Mouse (Mus musculus) E14TG2a.4 (cell line): ENCODE measurements around the gene Aknad1.

ENCODE experiments used
- CTCF ChIP-seq: conservative IDR thresholded peaks from 2 replicates; pipeline ENCODE4 v1.5.1; 2014; ENCODE audit warnings: low read length
- NANOG ChIP-seq: IDR thresholded peaks from 2 replicates; pipeline ENCODE4 v1.6.1; 2014; ENCODE audit warnings: borderline replicate concordance, low read length, mixed read lengths
- POU5F1 ChIP-seq: IDR thresholded peaks from 2 replicates; pipeline ENCODE4 v1.6.1; 2014; ENCODE audit warnings: low read length, borderline replicate concordance

DNA sequence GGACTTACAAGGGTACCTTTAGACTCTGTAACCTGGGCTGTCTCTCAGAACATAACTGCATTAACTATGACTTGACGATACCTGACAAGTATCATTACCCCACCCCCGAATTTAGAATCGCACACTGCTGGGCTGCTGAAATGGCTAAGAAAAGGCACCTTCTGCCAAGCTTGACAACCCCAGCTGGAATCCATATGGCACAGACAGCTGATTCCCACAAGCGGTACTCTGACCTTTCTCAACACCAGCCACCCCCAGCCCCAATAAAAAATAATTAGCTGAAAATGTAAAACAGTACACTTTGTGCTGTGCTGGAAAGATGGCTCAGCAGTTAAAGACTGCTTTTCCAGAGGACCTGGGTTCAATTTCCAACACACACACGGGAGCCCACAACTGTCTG is 49.8 kb downstream of the Aknad1 start:
- TF ChIP-seq NANOG (no peak), CTCF (no peak), POU5F1 (no peak)
